Mouse (Mus musculus): ENCODE data around the gene Tmtc2.

The Tmtc2 gene

DNA sequence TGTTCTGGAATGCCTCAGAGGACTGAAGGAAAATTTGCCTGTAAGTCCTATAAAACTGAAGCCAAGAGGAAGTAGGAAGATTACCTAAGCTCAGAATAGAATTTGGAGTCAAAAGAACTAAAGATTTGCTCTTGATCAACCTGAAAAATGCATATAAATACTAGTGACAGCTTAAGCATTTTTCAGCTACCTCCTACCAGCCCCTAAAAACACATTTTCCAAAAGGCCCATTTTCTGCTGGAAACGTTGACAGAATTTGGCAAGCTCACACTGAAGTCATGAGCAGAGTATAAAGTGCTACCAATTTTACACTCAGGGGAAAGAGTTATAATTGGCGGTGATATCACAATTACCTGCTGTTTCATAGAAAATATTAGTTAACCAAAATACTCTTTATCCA is 285.8 kb downstream of the Tmtc2 start:
- DNase-seq (ENCODE audit: low spot score in 2 of 2) = no peak

DNA sequence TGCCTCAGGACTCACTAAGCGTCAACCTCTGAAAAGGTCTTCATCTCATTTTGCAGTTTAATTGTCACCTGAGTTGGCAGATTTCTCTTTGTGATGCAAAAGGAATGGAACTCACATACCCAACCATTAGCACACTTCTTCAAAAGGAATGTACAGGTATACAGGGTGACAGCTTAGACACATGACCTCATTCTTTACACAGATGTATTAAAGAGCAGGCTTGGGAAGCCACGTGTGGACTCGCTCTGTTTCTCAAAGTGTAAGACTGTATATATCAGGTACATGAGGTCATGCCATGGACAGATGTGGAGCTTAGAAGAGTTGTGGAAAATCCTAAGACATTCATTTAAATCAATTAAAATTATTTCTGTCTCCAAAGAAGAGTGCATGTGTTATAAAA is 286.7 kb downstream of the Tmtc2 start:
- DNase-seq (ENCODE audit: low spot score in 2 of 2) = no peak

DNA sequence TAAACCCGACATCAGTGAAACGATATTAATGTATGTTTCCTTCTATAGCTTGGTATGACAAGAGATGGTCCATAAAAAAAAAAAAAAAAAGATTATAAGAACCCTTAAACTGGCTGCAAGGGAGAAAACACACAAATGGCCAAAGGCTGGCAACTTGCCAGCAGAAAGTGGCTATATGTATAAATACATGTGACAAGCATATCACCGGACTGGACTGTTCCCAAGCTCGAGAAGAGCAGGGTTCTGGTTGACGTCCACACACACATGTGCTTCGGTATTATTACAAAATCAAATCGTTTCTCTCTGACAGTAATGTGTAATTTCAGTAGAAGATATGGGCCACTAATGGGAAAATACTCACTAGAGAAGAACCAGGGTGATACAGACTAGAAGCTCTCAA is 287.2 kb downstream of the Tmtc2 start:
- DNase-seq (ENCODE audit: low spot score in 2 of 2) = no peak

DNA sequence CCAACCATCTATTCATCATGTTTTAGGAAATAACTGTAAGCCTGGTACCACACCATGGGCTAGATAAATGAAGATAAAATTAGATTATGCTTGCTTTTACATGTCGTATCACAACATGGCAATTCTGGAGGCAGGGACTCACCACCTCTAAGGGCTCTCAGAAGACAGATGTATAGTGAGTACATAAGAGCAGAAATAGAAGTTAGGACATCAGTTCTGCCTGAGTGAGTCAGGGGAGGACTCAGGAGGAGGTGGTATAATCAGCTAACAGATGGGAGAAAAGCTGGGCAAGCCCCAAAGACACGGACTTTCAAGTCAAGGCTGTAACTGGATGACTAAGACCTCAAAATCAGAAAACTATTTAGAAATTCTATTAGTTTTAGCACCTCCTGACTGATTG is 288.0 kb downstream of the Tmtc2 start:
- no peak for DNase-seq (ENCODE audit: low spot score in 2 of 2)

DNA sequence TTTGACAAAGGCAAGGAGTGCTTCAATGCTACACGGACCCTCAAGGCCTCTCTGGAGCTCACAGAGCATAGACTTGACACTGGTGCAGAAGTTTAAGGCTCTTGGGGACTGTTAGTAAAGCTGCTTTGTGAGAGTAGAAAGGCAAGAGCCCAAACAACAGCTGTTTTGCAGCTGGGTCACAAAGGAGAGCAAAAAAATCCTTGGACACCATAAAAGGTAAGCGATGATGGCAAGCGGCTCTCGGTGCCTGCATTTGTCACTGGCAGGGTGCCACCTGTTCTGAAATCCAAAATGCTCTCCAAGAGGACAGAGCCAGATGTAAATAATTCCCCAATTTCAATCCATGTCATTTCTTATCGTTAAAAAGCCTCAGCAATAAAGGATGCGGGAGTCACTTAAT is 290.1 kb downstream of the Tmtc2 start:
- DNase-seq (ENCODE audit: low spot score in 2 of 2) = no peak

DNA sequence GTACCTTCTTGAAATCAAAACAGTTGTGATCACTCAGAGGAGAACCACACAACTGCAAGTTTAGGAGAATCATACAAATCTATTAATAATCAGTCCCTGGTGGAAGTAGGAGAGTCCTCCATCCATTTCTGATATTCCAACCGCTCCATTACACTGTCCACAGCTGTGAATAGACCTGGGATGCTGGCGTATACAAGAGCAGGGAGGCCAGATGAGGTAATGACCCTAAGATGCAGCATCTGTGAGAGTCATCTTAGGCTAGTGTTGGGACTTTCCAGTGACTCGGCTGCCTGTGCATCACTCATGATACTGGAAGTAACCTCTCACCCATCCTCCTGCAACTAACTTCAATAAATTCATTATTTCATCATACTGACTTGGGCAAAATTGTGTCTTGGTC is 293.3 kb downstream of the Tmtc2 start:
- no peak for DNase-seq (ENCODE audit: low spot score in 2 of 2)

DNA sequence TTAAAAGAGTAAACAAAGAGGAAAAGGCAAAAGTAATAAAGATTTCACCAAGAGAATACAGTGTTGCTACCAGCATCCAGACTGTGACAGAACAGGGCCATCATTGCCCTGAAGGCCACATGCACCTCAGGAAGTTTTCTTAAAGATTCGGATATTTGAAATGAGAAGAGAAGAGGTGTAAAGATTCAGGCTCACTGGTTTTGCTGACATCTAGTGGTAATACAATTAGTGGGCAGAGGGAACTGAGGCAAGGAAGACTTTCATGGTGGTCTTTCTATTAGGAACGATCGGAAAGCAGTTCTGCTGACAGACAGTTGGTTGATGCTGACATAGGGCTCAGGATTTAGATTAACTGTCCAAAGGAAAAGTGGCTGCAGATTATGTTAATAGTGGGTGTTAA is 314.2 kb downstream of the Tmtc2 start:
- DNase-seq (ENCODE audit: low spot score in 2 of 2) = no peak

DNA sequence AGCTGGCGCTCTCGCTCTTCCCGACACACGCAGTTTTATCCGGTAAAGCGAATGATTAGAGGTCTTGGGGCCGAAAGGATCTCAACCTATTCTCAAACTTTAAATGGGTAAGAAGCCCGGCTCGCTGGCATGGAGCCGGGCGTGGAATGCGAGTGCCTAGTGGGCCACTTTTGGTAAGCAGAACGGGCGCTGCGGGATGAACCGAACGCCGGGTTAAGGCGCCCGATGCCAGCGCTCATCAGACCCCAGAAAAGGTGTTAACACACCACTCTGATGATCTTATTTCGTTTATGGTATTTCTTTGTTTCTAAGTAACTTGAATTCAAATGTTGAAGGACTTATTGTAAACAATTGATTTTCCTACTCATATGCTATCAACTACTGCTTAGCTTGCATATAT is 336.0 kb downstream of the Tmtc2 start:
- peak; percentile 53 to 64 for DNase-seq (ENCODE audit: low spot score in 2 of 2)

DNA sequence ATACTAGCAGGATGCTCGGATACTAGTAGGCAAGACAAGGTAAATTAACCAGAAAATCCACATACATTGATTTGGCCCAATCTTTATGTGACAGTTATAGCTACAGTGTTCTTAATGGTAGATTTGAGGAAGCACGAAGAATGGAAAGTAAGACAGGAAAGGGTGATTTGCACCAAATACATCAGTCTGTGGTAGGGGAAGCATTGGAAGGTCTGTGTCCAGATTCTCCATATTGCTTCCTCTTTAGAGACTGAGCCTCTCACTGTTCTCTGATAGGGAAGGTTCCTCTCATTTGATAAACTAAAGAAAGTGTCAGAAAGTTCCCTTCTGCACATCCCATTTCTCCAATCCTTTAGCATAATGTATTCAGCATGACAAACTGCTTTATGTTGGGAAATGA is 341.4 kb downstream of the Tmtc2 start:
- no peak for DNase-seq (ENCODE audit: low spot score in 2 of 2)

DNA sequence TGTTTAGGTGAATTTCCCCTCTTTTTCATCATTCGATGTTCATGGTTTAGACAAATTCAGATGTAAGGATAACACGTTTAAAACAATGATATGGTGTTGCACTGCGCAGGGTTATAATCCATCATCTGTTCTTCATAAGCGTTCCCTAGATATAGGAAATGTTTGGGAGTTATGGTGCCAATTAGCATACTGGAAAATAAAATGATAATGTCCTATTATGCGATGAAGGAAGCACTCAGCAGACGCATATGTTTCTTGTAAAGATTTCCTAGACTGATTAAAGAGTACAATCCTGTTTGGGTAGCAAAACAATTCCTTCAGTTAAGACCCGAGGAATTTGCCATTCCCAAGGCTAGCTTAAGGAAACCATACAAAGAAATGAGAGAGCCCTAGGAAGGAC is 343.8 kb downstream of the Tmtc2 start:
- no peak for DNase-seq (ENCODE audit: low spot score in 2 of 2)

DNA sequence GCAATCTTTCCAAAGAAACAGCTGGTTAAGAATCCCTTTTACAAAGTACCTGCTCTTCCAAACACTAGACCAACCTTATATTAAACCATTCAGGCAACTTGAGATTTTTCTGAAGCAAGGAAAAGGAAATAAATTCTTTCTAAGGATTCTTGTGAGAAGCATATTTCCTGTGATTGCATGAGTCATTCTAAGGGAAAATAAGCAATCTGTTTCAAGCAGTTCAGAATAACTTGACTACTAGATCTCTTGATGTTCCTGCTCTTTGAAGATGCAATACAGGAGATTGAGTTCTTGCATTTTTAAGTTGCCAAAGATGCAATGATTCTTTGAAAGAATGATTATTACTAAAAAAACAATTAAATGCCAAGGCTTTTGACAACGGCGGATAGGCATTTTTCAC is 345.6 kb downstream of the Tmtc2 start:
- no peak for DNase-seq (ENCODE audit: low spot score in 2 of 2)

DNA sequence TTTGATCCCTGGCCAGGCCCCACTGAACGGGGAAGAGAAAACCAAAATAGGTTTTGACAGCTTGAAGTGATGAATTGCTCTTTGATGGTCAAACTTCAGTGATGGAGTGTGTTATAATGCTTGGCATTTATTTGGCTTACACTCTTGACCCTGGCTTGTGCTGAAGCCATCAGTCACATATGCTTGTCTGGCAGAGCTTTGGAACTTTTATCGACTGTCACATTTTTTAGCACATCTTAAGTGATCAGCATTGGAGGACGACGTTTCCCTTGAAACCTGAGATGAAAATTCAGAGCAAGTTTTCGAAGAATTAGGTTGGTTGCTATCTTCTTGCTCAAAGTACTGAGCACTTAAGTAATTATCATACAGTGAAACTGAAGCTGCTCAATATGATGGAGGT is 346.6 kb downstream of the Tmtc2 start:
- DNase-seq (ENCODE audit: low spot score in 2 of 2) = no peak

DNA sequence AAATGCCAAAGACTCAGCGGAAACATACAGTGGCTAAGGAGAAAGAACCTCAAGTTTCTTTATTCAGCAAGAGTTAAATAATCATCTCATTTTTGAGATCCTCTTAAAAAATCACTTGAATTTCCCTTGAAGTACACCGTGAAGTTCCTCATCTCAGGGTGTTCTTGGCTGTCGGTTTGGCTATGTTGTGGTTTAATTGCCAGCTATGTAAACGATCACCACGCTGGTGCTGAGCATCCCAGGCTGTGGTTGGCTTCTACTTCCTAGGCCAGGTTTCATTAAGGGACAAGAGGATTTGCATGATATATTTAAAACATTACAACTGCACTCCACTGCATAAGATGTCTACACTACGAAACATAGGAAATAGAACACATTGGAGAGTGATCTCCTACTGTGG is 348.5 kb downstream of the Tmtc2 start:
- DNase-seq (ENCODE audit: low spot score in 2 of 2) = no peak

DNA sequence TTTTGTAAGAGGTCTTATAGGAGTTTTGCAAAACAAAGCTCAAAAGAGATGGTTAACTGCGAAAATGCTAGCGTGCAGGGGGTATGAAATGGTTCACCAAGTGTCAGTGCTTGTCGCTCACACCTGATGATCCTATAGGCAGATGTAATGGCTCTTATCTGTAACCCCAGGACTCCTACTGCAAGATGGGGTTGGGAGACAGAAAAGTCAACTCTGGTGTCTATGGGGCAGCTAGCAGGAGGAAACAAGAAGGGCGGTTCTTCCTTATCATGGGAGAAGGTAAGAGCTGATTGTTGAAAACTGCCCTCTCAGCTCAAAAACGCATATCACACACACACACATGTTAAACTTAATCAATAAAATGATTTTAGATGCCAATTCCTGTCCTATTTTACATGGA is 351.3 kb downstream of the Tmtc2 start:
- no peak for DNase-seq (ENCODE audit: low spot score in 2 of 2)

DNA sequence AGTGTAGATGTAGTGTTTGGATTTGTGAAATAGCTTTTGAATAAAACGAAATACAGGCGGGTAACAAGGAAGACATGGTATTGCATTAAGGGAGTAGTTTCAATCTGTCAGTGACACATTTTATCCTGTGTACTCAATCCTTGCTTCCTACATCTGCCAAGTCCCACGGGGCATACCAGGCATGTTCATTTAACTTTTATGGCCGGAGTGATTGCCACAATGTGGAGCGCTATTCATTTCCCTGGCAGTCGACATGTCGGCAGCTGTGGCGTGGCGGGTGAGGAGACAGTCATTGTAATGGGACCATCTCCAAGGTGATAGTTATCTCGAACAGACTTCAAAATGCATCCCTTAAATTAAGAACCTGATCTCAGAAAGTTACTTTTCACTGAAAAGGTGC is 372.8 kb downstream of the Tmtc2 start:
- DNase-seq (ENCODE audit: low spot score in 2 of 2) = no peak

DNA sequence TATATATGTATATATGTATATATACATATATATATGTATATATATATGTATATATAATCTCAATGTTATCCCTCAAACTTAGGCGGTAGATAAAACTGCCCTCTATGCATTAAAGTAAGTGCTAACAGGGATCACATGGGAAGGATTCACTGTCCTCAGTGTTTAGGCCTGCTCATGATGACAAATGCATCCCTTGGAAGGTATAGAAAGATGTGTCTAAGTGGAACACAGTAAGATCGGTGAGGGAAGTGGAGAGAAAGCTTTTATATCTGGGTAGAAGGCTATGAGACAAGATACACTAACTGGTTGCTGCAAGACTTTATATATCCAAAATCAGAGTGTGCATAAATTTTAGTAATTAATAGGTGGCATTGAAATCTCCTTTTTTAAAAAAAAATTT is 373.6 kb downstream of the Tmtc2 start:
- DNase-seq (ENCODE audit: low spot score in 2 of 2) = no peak

DNA sequence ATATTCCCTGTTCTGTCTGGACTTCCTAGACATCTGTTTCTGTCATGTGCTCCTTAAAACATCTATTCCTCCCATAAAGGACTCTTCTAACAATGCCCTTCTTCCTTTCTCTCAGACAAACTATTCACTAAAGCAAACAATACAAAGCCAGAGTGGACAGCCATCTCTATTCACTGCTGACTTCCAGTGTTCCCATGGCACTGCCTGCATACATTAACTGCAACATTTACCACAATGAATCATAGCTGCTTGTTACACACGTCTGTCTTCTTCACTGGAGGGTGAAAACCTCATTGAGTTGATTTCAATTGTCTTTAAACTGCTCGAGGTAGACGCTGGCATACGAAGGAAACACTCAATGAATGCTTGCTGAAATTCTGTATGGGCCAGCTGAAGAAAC is 374.2 kb downstream of the Tmtc2 start:
- no peak for DNase-seq (ENCODE audit: low spot score in 2 of 2)

DNA sequence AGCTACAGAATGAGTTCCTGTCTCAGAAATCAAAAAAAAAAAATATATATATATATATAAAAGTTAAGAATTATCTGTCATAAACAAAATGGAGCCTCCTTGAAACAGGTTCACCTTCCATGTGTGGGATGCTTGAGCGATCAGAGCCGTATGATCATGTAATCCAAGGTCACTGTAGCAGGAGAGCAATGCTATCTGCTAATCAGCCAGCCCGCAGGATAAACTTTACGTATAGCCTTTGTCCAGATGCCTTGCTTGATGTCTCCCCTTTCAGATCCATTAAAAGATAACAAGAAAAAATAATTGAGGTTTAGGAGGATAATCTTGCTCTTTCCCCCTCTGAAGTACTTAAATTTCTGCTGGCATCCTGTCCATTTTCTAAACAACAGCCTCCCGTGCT is 374.7 kb downstream of the Tmtc2 start:
- DNase-seq (ENCODE audit: low spot score in 2 of 2) = no peak

DNA sequence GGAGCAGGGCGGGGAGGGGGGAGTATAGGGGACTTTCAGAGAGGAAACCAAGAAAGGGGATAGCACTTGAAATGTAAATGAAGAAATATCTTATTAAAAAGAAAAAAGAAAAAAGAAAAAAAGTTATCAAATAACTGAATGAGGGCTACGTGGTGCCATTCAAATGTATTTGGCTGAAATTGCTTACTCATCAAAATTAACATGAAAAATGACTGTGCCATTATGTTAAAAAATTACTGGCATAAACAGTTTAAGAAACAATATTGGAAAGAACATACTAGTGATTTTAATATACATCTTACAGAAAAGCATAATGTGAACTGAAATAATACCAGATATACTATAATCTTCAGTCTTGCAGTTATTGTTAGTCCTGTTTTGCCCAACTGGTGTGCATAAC is 378.9 kb downstream of the Tmtc2 start:
- no peak for DNase-seq (ENCODE audit: low spot score in 2 of 2)

DNA sequence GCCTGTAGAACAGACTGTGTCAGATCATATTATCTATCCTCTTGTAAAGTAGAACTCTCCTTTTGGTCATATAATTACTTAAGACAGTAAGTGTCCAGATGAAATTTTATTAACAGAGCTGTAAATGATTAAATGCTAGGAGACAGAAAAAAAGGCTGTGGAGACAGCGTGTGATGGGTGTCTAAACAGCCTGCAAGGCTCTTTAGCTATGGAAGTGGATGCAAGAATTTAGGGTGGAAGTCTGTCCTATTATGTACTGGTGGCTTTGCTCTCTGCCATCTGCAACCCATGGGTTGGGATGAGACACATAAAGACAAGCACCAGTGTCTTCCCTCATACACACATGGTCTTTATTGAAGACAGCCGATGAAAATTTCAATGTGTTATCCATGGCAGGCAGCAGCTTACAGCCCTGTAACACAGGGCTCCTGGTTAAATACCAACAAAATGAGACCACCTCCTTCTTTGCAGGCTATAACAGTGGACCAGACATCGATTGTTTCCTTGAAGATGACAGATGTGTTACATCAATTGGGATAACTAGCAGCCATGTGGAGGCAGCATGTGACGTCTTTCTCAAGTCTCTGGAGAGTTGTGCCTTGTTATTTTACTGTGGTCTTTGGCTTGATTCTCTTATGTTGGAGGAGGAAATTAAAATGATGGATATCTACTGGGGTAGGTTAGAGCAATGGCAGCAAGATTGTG is 380.3 kb downstream of the Tmtc2 start:
- DNase-seq (ENCODE audit: low spot score in 2 of 2) = no peak

DNA sequence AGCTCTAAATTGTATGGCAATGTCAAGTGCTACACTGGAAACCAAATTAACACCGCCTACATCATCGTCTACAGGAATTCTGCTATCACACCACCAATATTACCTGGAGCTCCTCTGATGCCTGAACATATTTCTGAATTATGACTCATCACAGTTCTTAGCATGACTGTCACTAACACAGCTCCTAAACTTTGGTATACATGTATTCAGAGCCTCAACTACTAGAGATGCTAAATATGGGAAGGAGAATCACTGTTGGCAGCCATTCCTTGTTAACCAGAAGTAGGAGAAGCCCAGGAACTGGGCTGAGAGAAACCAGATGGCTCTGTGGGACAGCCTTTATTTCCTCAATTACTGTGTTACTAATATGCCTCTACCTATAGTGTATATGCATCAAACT is 382.2 kb downstream of the Tmtc2 start:
- DNase-seq (ENCODE audit: low spot score in 2 of 2) = no peak

DNA sequence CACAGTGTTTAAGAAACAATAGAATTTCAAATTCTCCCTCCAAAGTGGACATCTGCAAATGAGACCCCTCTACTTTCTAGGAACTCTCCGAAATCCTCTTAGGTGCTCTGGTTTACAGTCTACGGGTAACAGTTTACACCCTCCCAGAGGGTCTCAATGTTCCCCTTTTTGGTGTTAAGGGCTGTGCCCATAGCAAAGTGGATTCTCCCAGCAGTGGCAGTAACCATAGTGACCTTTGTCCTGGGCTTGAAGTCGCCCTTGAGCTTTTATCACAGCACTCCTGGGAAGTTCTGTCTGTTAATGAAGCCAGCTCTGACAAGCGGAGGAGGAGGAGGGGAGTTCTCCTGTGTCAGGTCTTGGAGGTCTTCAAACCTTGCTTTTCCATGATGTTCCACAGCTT is 384.5 kb downstream of the Tmtc2 start:
- DNase-seq (ENCODE audit: low spot score in 2 of 2) = no peak

DNA sequence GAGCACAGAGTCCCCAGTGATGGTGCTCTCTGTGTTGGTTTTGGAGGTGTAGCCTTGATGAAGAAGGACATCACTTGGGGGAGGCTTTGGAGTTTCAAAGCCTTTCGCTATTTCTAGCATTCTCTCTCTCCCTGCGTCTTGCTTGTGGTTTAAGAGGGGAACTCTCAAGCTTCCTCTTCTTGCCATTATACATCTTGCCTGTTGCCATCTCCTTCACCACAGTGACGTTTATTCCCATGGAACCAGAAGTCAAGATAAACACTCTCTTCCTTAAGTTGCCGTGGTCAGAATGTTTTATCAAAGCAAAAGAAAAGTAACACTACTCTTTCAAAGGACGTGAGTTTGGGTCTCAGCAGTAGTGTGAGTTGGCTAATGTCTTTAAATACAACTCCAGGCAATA is 387.6 kb downstream of the Tmtc2 start:
- no peak for DNase-seq (ENCODE audit: low spot score in 2 of 2)

DNA sequence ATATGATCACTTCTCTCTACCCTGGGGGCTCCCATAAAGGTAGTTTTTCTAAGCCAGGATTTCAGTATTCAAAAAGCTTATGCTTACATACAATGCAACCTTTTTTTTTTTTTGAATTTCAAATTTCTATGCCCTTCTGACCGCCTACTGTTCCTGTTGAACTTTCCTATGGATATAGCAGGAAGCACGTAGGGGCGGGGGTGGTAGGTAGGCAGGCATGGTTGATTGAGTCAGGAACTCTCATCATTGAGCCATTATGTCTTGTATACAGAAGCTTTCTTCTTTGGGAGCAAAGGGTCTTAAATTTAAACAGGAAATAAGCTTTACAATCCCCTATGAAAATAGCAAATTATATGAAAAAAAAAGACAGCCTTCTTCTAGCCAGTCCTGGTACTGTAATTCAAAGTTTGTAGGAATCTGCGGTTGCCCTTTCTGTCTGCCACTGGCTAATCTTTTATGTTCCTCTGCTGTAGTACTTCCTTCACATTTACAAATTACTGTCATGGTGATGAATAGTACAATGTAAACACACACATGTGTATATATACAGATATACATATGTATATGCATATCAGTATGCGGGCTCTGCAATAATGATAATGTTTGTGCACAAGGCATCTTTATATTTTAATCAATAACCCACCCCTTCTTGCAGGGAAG is 405.7 kb downstream of the Tmtc2 start:
- no peak for DNase-seq (ENCODE audit: low spot score in 2 of 2)

Measured in spleen, postnatal 10 days (tissue).